Mouse (Mus musculus): ENCODE results near the gene Bicdl1. TPM values are rescaled to one million over a fixed set of nuclear protein-coding genes. Genes with fewer than 3 reads are reported as not detected.

Gene Bicdl1
- total RNA-seq, 2 experiments from 2014 or later, result 6.7 to 8.9 TPM

GRCm38 (mm10) chr5:115632358-115632714 is 99.1 kb downstream of the Bicdl1 start:
- DNase-seq, result peak; percentile 39 to 50

DNA sequence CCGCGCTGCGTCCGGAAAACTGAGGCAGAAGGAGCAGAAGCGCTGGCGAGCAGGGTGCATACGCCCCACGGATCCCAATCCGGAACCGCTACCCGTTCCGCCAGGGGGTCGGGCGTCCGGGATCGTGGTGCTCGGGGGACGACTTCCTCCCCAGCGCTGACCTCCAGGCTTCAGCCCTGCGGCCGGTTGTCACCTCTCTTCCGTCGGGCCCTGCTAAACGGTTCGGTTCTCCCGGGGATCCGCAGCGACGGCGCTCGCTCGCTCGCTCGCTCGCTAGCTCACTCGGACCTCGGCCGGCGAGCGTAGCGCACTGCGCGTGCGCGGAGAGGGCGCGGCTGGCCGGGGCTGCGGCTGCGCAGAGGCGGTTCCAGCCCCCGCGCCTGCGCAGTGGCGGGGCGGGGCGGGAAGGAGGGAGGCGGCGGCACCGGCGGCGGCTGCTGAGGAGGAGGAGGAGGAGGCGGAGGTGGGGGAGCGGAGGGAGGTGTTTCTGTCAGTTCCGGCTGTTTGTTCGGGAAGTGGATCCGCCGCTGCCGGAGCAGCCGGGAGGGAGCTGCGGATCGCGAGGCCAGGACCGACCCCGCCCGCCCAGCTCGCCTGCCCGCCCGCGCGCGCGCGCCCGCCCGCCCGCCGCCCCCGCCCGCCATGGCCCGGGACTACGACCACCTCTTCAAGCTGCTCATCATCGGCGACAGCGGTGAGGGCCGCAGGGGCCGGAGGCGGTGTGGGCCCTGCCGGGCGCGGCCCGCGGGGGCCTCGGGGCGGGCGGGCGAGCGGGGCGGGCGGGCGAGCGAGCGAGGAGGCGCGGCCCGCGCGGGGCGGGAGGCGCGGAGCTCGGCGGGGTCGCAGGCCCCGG is 99.7 kb downstream of the Bicdl1 start, which contains the start of gene Rab35:
TSS of gene Rab35 (plus strand) at position 404 of the 853 bp plus-strand sequence.
- intact Hi-C loops (cut with DNase I), result no loop called here
- DNase-seq, result peak; percentile 95 to 97

More at GRCm38 (mm10) chr5:115632358-115632714, 99.1 kb downstream of the Bicdl1 start:
- intact Hi-C loops (cut with DNase I), result no loop called here

DNA sequence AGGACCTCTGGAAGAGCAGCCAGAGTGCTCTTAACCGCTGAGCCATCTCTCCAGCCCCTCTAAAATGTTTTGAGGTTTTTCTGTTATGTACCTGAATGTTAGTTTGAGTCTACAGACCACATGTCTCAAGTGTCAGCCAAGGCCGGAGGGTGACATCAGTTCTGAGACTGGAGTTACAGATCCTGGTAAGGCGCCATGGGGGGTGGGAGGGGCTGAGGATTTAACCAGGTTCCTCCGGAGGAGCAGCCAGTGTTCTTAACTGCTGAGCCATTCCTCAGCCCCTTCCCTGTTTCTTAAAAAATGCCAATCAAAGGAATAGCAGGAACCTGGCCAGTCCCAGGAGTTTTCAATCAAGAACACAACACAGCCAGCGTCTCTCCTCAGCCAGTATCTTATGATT is 101.1 kb downstream of the Bicdl1 start:
- no peak for DNase-seq
- intact Hi-C loops (cut with DNase I), result no loop called here

- DNase-seq, result no peak
- intact Hi-C loops (cut with DNase I), result no loop called here
Measured at GRCm38 (mm10) chr5:115629672-115630071, 101.7 kb downstream of the Bicdl1 start.

DNA sequence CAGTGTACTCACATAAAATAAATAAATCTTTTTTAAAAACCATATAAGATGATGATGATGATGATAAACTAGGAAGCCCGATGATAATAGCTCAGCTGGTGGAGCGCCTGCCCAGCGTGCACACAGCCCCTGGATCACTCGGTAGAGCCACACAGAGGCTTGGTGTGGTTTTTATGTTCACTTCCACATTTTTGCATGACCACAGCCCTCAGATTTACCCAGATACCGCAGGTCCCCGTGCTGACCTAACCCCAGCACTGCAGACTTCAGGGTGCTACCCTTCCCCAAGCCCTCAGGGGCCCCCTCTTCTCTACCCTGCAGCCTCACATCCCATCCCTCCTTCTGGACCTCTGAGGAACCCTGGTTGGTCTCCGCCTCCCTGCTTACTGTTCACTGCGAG is 103.3 kb downstream of the Bicdl1 start:
- intact Hi-C loops (cut with DNase I), result no loop called here
- DNase-seq, result no peak

DNA sequence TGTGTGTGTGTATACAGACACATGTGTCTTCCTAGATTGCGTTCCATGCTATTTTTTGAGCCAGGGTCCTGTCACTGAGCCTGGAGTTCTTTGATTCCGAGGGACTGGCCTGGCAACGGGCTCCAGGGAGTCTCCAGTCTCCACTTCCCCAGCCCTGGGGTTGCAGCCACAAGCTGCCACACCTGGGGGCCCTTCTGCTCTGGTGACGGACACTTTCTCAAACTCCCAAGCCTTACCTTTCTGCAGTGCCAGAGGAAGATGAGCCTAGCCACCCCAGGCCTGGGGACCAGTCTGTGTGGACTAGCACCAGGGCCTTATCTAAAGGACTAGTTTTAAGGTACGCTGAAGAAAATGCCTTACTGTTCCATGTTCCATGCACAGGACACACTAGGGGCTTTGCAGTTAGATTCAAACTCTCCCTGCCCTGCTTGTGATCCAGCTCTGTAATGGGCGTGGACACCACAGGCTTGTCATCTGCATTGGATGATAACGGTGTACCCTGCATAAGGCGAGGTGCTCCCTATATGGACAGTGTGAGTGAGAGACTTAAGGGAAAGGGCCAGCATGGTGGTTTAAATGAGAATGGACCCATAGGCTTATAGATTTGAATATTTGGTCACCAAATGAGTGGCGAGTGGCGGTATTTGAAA is 105.1 kb downstream of the Bicdl1 start:
- intact Hi-C loops (cut with DNase I), result no loop called here
- DNase-seq, result no peak

DNA sequence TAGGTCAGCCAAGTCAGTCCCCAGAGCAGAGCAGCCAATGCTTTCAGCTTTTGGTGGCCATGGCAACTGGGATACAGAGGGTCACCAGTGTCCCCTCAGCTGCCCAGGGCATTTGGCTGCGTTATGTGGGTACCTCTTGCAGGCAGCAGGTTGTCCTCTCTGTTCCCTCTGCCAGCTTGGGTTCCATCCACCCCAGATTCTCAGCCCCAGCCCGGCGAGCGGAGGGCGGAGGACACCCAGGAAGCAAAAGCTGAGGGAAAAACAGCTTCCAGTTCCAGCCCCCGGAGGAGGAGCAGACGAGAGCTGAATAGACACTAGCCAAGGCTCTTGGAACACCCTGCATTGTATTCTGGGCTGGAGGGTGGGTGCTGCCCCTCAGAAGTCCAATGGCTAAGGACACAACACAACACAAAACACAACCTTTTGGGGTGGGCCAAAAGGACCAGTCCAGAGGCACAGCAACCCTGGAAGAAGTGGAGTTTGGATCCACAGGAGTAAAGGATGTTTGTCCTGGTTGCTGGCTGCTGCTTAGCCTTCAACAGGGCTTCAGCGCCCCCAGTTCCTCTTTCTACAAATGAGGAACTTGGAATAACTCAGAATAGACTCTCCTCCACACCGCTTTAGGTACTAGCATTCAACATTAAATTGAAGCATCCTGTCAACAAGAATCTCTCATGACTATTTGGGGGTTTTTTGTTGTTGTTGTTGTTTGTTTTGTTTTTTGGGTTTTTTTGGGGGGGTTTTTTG is 107.6 kb downstream of the Bicdl1 start:
- intact Hi-C loops (cut with DNase I), result no loop called here
- peak in 1 of 2 experiments; percentile 40 for DNase-seq

DNA sequence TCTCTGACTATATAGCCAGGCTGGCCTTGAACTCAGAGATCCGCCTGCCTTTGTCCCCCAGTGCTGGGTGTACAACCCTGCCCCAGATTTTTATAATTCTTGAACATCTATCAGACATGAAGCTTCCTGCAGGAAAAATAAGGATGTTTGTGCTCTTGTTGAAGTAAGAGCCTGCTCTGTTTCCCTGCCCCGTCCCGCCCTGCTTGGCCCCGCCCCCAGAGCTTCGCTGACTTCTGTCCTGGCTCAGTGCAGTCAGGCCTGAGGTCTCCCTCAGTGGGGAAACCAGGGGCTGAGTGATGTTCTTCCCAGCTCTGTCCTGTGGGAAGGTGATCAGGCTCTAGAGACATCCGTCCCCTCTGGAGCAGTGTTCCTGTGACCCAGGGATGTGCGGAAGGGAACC is 108.7 kb downstream of the Bicdl1 start:
- intact Hi-C loops (cut with DNase I), result no loop called here
- no peak for DNase-seq

GRCm38 (mm10) chr5:115619690-115620089 is 111.7 kb downstream of the Bicdl1 start:
- no peak for DNase-seq
- intact Hi-C loops (cut with DNase I), result no loop called here

GRCm38 (mm10) chr5:115614948-115615347 is 116.5 kb downstream of the Bicdl1 start:
- intact Hi-C loops (cut with DNase I), result no loop called here
- DNase-seq, result peak; percentile 54 to 68

DNA sequence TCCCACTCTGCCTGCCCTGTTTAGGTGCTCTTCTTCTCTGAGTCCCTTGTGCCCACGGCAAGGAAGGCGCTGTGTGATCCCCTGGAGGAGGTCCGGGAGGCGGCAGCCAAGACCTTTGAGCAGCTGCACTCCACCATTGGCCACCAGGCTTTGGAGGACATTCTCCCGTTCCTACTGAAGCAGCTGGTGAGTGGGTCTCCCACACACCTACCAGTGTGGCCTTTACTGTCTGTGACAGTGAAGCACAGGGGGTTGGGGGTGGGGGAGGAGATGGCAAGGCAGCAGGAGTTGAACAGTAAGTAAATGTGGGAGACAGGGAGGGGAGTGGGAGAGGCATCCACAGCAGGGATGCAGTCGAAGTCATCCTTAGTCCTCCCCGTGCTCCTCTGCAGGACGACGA is 118.1 kb downstream of the Bicdl1 start:
- DNase-seq, result no peak
- intact Hi-C loops (cut with DNase I), result no loop called here

DNA sequence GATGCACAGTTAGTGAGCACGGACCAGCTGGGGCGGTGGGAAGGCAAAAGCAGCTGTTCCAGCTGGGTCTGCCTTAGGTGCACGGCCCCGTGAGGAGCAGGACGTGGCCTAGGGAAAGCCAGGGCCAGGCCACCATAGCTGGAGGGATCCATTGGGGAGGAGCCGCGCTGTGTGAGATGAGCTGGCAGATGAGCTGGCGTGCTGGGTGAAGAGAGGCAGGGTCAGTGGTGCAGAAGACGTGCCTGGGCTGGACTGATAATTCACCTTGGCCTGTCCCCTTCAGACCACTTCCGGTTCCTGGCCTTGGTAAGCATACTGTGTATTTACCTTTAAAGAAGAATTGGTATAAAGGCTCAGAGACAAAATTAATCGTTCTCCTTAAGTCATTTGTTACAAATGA is 119.9 kb downstream of the Bicdl1 start:
- intact Hi-C loops (cut with DNase I), result no loop called here
- no peak for DNase-seq

GRCm38 (mm10) chr5:115603561-115603960 is 127.9 kb downstream of the Bicdl1 start:
- intact Hi-C loops (cut with DNase I), result no loop called here
- no peak for DNase-seq

Small RNA genes within 50 kb of the gene (microRNA-seq; reads per million reads assigned to microRNA genes)
- 0 to 1.3 reads per million in 2 experiments for gene Mir7030 (ENCODE audit: borderline number of aligned reads in 2 of 2)

Other genes with a start within 250 kb of the Bicdl1 start
- gene Sirt4, start 246.9 kb downstream of the Bicdl1 start, total RNA-seq (2021), result 10 to 100 TPM; 17.9 to 18.1 TPM
- 10 to 100 TPM; 36.2 to 37.9 TPM for gene Pxn, start 224.9 kb downstream of the Bicdl1 start, total RNA-seq (2021)
- 100 to 1,000 TPM; 650 to 668 TPM for gene Rplp0, start 172.2 kb downstream of the Bicdl1 start, total RNA-seq (2021)
- gene Gcn1l1, start 166.4 kb downstream of the Bicdl1 start, total RNA-seq (2021), result 10 to 100 TPM; 43.1 to 49.5 TPM
- 10 to 100 TPM; 43.1 to 46.3 TPM for gene Rab35, start 99.7 kb downstream of the Bicdl1 start, total RNA-seq (2021)
- 1 to 10 TPM; 1.7 to 2.2 TPM for gene Cit, start 113.7 kb upstream of the Bicdl1 start, total RNA-seq (2021)

Measured in heart, postnatal 36 days (tissue).